Mouse (Mus musculus): ENCODE measurements around the gene Stk11. TPM values are rescaled to one million over a fixed set of nuclear protein-coding genes. Genes with fewer than 3 reads are reported as not detected.
A peak's percentile ranks its signal among the peaks of the same experiment; 100 is the strongest.
"Not testable (repeated sequence)": the region's sequence is repeated elsewhere in the genome, so short reads cannot be mapped to it uniquely, and the experiment has no call there.

The Stk11 gene
- total RNA-seq, 1 experiment from 2014 or later, result 153 TPM

GRCm38 (mm10) chr10:80158307-80158986, 42.8 kb downstream of the Stk11 start:
- ATAC-seq (replicated peaks in 1 of 2; ENCODE audit: insufficient read depth in 1 of 2, low FRiP score in 2 of 2, low TSS enrichment in 1 of 2, low read depth in 1 of 2, poor library complexity in 2 of 2, severe bottlenecking in 2 of 2), result peak; percentile 25 to 29; a peak in 3 of 4 replicates

DNA sequence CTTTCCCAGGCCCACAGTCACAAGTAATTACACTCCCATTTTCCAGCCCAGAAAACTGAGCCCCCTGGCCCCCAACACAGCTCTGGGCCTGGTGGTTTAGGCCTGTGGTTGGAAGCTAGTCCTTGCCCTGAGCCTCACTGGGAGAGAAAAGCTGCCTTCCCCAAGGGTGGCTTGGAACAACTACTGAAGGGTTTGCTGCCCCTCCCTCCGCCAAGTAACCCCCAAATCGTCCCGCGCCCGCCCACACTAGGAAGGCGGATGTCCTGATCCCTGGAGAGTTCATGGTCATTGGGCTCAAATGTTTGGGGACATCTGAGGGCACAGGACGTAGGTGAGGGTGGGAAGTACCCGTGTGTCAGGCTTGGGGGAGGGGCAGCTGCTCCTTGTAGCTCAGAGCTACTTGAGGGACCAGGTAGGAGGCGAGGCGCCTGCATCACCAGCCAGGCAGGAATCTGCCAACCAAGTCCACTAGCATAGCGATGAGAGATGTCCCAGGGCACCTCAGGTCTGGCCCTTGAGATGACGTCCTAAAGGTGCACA, 43.5 kb downstream of the Stk11 start:
- 0 out of 4 replicates have a peak, but pooled peaks of 1 of the 2 experiments have one; percentile 2 for ATAC-seq (replicated peaks in 1 of 2; ENCODE audit: insufficient read depth in 1 of 2, low FRiP score in 2 of 2, low TSS enrichment in 1 of 2, low read depth in 1 of 2, poor library complexity in 2 of 2, severe bottlenecking in 2 of 2)

DNA sequence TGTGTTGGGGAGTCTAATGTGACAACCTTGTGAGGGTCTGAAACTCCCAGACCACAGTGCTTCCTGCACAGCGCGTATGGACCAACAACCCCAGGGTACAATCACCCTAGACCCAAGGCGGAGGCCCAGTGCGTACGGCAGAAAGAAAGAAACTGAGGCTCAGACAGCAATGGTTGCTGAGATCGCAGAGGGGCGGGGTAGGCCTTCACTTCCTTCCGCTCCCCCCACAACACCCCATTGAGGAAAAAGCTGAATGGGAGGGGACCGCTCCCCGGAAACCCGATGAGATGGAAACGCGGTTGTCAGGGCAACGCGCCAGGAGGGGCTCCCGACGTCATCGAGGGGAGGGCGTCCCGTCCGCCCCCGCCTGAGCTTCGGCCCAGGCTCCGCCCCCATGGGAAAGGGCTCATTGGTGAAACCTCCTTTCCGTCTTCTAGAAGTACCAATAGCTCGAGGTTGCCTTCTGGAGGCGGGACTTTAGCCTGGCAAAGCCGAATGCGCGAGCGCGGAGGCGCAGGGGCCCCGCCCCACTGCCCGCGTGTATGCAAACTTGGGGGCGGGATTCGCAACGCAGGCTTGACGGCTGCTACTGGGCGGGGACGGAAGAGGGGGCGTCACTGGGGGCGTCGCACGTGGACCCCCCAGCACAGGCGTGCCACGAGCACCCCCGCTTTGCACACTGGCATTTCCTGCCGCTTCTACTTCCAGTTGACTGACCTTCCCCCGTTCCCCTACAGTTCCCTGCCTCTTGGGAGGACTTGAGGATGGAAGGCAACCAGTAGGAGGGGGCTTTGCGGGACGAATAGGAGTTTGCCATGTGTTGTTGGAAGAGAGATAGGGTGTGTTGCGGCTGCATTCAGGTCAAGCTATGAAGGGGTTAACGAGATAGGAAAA, 44.2 kb downstream of the Stk11 start:
- ATAC-seq (replicated peaks in 1 of 2; ENCODE audit: insufficient read depth in 1 of 2, low FRiP score in 2 of 2, low TSS enrichment in 1 of 2, low read depth in 1 of 2, poor library complexity in 2 of 2, severe bottlenecking in 2 of 2), result peak; percentile 77 to 81

DNA sequence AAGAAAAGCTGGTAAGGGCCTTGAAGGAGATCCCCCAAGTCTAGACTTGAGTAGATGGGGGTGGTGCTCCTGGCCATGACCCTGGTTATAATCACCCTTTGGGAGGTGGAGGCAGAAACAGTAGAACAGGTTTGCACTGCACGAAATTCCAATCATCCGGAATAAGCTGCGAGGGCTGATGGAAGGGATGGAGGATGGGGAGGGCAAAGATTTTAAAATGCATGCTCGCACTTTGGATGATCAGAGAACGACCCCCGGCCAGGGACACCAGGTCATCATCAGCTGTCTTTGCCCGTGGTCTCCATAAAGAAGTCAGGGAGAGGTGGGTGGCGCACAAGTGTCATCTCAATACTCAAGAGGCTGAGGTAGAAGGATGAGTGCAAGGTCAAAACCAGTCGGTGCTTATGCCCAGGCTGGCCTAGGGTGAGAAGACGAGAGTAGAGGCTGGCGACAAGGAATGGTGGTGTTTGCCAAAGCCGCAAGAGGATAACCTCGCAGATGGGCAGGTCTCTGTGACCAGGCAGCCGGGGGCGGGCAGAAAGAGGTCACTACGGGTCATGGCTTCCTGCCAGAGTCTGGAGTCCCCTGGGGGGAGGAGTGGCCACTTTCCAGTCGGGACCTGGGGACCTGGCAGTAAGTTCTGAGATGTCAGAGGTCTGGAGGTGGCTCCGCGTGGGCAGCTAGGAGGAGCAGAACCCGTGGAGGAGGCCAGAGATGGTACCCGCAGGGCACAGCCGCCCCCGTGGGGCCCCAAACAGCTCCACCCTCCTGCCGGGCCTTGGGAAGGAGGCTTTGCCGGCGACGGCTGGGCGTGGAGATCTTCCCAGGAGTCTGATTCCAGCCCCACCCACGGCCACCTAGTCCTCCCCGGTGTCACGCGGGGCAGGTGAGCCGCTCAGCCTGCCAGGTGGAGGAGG, 45.1 kb downstream of the Stk11 start:
- ATAC-seq (replicated peaks in 1 of 2; ENCODE audit: insufficient read depth in 1 of 2, low FRiP score in 2 of 2, low TSS enrichment in 1 of 2, low read depth in 1 of 2, poor library complexity in 2 of 2, severe bottlenecking in 2 of 2), result no peak

- no peak for ATAC-seq (replicated peaks in 1 of 2; ENCODE audit: insufficient read depth in 1 of 2, low FRiP score in 2 of 2, low TSS enrichment in 1 of 2, low read depth in 1 of 2, poor library complexity in 2 of 2, severe bottlenecking in 2 of 2)
Measured at GRCm38 (mm10) chr10:80161522-80162242, 46.1 kb downstream of the Stk11 start.

DNA sequence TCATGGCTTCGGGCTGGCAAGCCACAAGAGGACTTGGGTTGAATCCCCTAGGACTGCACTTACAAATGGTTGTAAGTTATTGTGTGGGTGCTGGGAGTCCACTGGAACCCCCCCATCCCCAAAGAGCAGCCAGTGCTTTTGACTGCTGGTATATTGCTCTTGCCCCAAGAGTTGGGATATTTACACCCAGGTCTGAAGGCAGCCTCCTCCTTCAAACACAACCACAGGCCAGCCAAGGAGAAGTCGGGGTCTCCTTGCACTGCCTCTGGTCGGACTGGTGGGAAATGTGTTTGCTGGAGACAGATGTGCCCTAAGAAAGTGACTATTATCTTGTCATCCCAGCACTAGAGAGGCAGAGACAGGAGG, 46.6 kb downstream of the Stk11 start:
- ATAC-seq (replicated peaks in 1 of 2; ENCODE audit: insufficient read depth in 1 of 2, low FRiP score in 2 of 2, low TSS enrichment in 1 of 2, low read depth in 1 of 2, poor library complexity in 2 of 2, severe bottlenecking in 2 of 2), result no peak

DNA sequence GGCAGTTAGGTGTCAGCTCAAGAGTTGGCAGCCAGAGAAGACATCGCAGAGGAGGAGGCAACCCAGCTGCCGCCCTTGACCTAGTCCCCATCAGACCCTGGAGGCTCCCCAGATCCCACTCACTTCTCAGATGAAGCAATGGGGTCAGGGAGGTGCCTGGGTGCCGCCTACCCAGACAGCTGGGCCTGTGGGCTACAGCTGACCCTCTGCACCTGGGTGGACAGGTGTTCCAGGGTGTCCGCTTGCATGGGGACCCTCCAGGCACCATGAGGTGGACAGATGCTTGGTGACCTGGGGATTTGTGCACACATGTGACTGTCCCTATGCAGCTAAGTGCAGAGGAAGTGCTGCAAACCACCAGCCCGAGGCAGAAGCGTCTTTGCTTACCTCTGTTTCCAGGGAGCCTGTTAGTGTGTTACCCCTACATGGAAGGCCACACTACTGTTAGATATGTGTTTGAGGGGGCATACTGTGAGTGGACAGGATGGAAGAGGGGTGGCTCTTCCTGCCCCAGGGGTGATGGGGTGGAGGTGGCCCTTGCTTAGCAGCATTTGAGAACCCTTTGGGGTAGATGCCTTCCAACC, 47.2 kb downstream of the Stk11 start:
- no peak for ATAC-seq (replicated peaks in 1 of 2; ENCODE audit: insufficient read depth in 1 of 2, low FRiP score in 2 of 2, low TSS enrichment in 1 of 2, low read depth in 1 of 2, poor library complexity in 2 of 2, severe bottlenecking in 2 of 2)

- ATAC-seq (replicated peaks in 1 of 2; ENCODE audit: insufficient read depth in 1 of 2, low FRiP score in 2 of 2, low TSS enrichment in 1 of 2, low read depth in 1 of 2, poor library complexity in 2 of 2, severe bottlenecking in 2 of 2), result no peak
Measured at GRCm38 (mm10) chr10:80163721-80164120, 48.1 kb downstream of the Stk11 start.

DNA sequence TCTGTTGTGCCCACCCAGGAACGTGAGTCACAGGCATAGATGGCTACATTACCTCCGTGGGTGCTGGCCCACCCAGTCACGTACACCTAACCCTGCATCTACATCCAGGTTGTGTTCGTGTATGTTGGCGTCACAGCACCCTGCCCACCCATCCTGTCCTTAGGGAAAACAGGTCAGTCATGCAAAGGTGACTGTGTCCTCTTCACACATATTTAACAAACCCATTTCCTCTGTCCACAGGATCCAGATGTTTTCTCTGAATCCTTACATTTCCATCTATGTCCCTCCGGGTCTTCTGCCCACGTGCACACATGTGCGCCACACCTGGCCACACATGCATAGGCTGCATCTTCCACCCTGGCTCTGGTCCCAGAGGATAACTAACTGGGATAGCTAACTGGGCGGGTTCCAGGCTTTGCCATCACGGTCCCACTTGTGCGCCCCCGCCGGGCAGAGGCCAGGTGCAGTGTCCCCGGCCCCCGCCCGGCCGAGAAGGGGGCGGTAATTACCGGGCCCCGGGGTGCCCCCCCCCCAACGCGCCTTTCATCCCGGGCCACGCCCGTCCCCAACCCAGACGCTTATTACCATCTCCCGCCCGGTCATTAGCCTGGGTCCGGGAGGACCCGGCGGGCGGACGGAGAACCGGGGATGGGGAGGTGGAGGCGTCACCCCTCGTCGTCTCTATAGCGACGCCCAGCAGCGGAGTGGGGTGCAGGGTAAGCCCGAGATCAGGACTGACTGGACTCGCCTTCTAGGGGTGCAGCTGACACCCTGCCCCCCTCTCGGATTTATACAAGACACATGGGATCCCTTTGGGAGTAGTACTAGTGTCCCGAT, 48.8 kb downstream of the Stk11 start:
- ATAC-seq (replicated peaks in 1 of 2; ENCODE audit: insufficient read depth in 1 of 2, low FRiP score in 2 of 2, low TSS enrichment in 1 of 2, low read depth in 1 of 2, poor library complexity in 2 of 2, severe bottlenecking in 2 of 2), result no peak

DNA sequence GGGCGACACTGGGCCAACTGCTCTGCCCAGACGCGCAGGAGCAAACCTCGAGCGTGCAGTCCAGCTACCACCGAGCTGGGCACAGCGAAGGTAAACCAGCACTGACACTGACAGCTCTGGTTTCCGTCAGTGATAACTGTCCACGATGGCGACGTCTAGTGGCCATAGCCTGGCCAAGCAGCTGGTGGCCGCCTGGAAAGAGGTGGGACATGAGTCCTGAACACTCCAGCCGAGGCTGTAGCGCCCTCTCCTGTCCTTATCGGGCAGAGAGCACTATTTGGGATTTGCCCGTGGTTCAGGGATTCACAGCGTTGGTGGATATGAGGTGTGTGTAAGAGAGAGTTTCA, 49.4 kb downstream of the Stk11 start:
- ATAC-seq (replicated peaks in 1 of 2; ENCODE audit: insufficient read depth in 1 of 2, low FRiP score in 2 of 2, low TSS enrichment in 1 of 2, low read depth in 1 of 2, poor library complexity in 2 of 2, severe bottlenecking in 2 of 2), result peak; percentile 61 to 66

GRCm38 (mm10) chr10:80165392-80166128, 50.0 kb downstream of the Stk11 start, which contains the start of gene Cirbp:
TSS of gene Cirbp (plus strand) at chr10:80165985.
- no peak for ATAC-seq (replicated peaks in 1 of 2; ENCODE audit: insufficient read depth in 1 of 2, low FRiP score in 2 of 2, low TSS enrichment in 1 of 2, low read depth in 1 of 2, poor library complexity in 2 of 2, severe bottlenecking in 2 of 2)

- ATAC-seq (replicated peaks in 1 of 2; ENCODE audit: insufficient read depth in 1 of 2, low FRiP score in 2 of 2, low TSS enrichment in 1 of 2, low read depth in 1 of 2, poor library complexity in 2 of 2, severe bottlenecking in 2 of 2), result not testable (repeated sequence)
Measured at GRCm38 (mm10) chr10:80166136-80166535, 50.5 kb downstream of the Stk11 start.

- ATAC-seq (replicated peaks in 1 of 2; ENCODE audit: insufficient read depth in 1 of 2, low FRiP score in 2 of 2, low TSS enrichment in 1 of 2, low read depth in 1 of 2, poor library complexity in 2 of 2, severe bottlenecking in 2 of 2), result peak; percentile 79 to 85
Measured at GRCm38 (mm10) chr10:80167460-80168037, 51.9 kb downstream of the Stk11 start.

GRCm38 (mm10) chr10:80168038-80168661, 52.5 kb downstream of the Stk11 start:
- peak; percentile 3 to 22; a peak in 2 of 4 replicates for ATAC-seq (replicated peaks in 1 of 2; ENCODE audit: insufficient read depth in 1 of 2, low FRiP score in 2 of 2, low TSS enrichment in 1 of 2, low read depth in 1 of 2, poor library complexity in 2 of 2, severe bottlenecking in 2 of 2)

Measured in hematopoietic stem cell, adult 5-6 weeks (primary cell).